ENCODE assay signal across 8 mouse cellular contexts in genomic region chr3:88622113-88622940, GRCm38 (mm10). TPM values are rescaled to one million over a fixed set of nuclear protein-coding genes. Genes with fewer than 3 reads are reported as not detected.
DNase-seq lines count a peak whose midpoint lies in the region; ATAC-seq and TF ChIP-seq lines count a peak whose summit lies in the region.

No protein-coding gene starts in this region.

- H3K4me2 ChIP-seq in heart, embryonic 12.5 days: peak overlapping the region; percentile 93
- peak overlapping the region; percentile 69 for H3K4me2 ChIP-seq in kidney, postnatal 0 days (ENCODE audit: low read length)

- no peaks in the 10 kb centered on the region for H3K27me3 ChIP-seq in heart, embryonic 12.5 days (replicated peaks)
- no peaks in the 10 kb centered on the region for H3K27me3 ChIP-seq in kidney, postnatal 0 days (ENCODE audit: insufficient read depth, low read length)
- no peaks in the 10 kb centered on the region for H3K27me3 ChIP-seq in thymus, adult 2 months (ENCODE audit: control insufficient read depth, insufficient read depth, low read length)

- under 1% methylated on average over 24 of the region's 24 CpGs for WGBS in heart, embryonic 12.5 days
- under 1% methylated on average over 24 of the region's 24 CpGs for WGBS in kidney, postnatal 0 days
- WGBS in thymus, adult 2 months: under 1% methylated on average over 24 of the region's 24 CpGs

- peak; percentile 24 to 31 for DNase-seq in urinary bladder, postnatal 36 days (ENCODE audit: low spot score in 2 of 2)
- DNase-seq in urinary bladder, postnatal 25 days (ENCODE audit: low spot score): no peak
- peak; percentile 72 to 77 for DNase-seq in cerebellum, postnatal 14 days
- peak; percentile 74 for DNase-seq in kidney, postnatal 0 days (ENCODE audit: low spot score)
- peak; percentile 74 to 78 for DNase-seq in lung, postnatal 4 days
- peak; percentile 58 for DNase-seq in thymus, adult 2 months
- DNase-seq in layer of hippocampus, adult 9-10 months (ENCODE audit: low spot score): no peak

- H3K4me1 ChIP-seq in heart, embryonic 12.5 days (replicated peaks): peaks cover 73% of the 10 kb centered on the region
- H3K4me1 ChIP-seq in kidney, postnatal 0 days (replicated peaks; ENCODE audit: insufficient read depth, low read length): peaks cover 47% of the 10 kb centered on the region
- peaks cover 41% of the 10 kb centered on the region for H3K4me1 ChIP-seq in thymus, adult 2 months (replicated peaks; ENCODE audit: control insufficient read depth, insufficient read depth, low read length)

- peak overlapping the region; percentile 93 for H3K9ac ChIP-seq in heart, embryonic 12.5 days
- peak overlapping the region; percentile 86 for H3K9ac ChIP-seq in kidney, postnatal 0 days (ENCODE audit: low read depth, low read length)

- H3K36me3 ChIP-seq in heart, embryonic 12.5 days: peaks cover 13% of the 10 kb centered on the region
- no peaks in the 10 kb centered on the region for H3K36me3 ChIP-seq in kidney, postnatal 0 days (ENCODE audit: insufficient read depth, low read length)
- H3K36me3 ChIP-seq in thymus, adult 2 months (ENCODE audit: control insufficient read depth, insufficient read depth, low read length): no peaks in the 10 kb centered on the region

- H3K9me3 ChIP-seq in heart, embryonic 12.5 days (replicated peaks): no peaks in the 10 kb centered on the region
- no peaks in the 10 kb centered on the region for H3K9me3 ChIP-seq in kidney, postnatal 0 days (replicated peaks; ENCODE audit: low read length)

- peak overlapping the region; percentile 98 for H3K27ac ChIP-seq in heart, embryonic 12.5 days (ENCODE audit: poor library complexity, severe bottlenecking)
- peak overlapping the region; percentile 98 for H3K27ac ChIP-seq in kidney, postnatal 0 days
- H3K27ac ChIP-seq in thymus, adult 2 months (ENCODE audit: control insufficient read depth, insufficient read depth, low read length): peak overlapping the region; percentile 88

- no peak for ATAC-seq in heart, embryonic 12.5 days (ENCODE audit: insufficient number of reproducible peaks, low FRiP score)
- no peak for ATAC-seq in kidney, postnatal 0 days (replicated peaks; ENCODE audit: low FRiP score, low read depth)

- peak overlapping the region; percentile 83 for H3K4me3 ChIP-seq in heart, embryonic 12.5 days
- H3K4me3 ChIP-seq in kidney, postnatal 0 days (replicated peaks; ENCODE audit: low read depth, low read length): peak overlapping the region; percentile 72
- H3K4me3 ChIP-seq in thymus, adult 2 months (ENCODE audit: control insufficient read depth, insufficient read depth, low read length): peak overlapping the region; percentile 85

- no peak for TF ChIP-seq CTCF in kidney, postnatal 0 days (IDR thresholded peaks at IDR 0.05; ENCODE audit: low read depth)
- 0 out of 2 replicates have a peak, but pooled peaks have one; percentile 21 for TF ChIP-seq CTCF in thymus, adult 2 months (IDR thresholded peaks at IDR 0.05; ENCODE audit: borderline replicate concordance, control insufficient read depth, extremely low read depth, insufficient read depth, low read length, poor library complexity)

- 0 out of 2 replicates have a peak, but pooled peaks have one; percentile 9 for TF ChIP-seq POLR2A in thymus, adult 2 months (IDR thresholded peaks at IDR 0.05; ENCODE audit: control insufficient read depth, extremely low read depth, insufficient read depth, low read length, poor library complexity)

RNA-seq across cellular contexts. Expression of gene Arhgef2, which starts 16.6 kb away (rescaled TPM):
- polyA plus RNA-seq in heart, embryonic 12.5 days (2016; fragmentation: Nextera tagmentation; extraction: Ambion mirVana): 84.5 and 91.8 TPM in 2 replicates
- polyA plus RNA-seq in kidney, postnatal 0 days (2015; fragmentation: Nextera tagmentation; extraction: Ambion mirVana): 53.7 and 65.4 TPM in 2 replicates
- 164 and 192 TPM in 2 replicates for polyA plus RNA-seq in thymus, adult 2 months (2012; rRNA removed)

RNA-seq across cellular contexts. Expression of gene Rxfp4, which starts 30.6 kb away (rescaled TPM):
- polyA plus RNA-seq in heart, embryonic 12.5 days (2016; fragmentation: Nextera tagmentation; extraction: Ambion mirVana): not detected in 2 replicates
- polyA plus RNA-seq in kidney, postnatal 0 days (2015; fragmentation: Nextera tagmentation; extraction: Ambion mirVana): not detected in 2 replicates
- polyA plus RNA-seq in thymus, adult 2 months (2012; rRNA removed): not detected in 2 replicates

RNA-seq across cellular contexts. Expression of gene Ssr2, which starts 46.7 kb away (rescaled TPM):
- 181 and 185 TPM in 2 replicates for polyA plus RNA-seq in heart, embryonic 12.5 days (2016; fragmentation: Nextera tagmentation; extraction: Ambion mirVana)
- 294 and 311 TPM in 2 replicates for polyA plus RNA-seq in kidney, postnatal 0 days (2015; fragmentation: Nextera tagmentation; extraction: Ambion mirVana)
- 196 and 206 TPM in 2 replicates for polyA plus RNA-seq in thymus, adult 2 months (2012; rRNA removed)

Comparison
In these comparisons a context has a peak if more than half of its experiments do, and no peak if none do; other contexts are left out.
1. DNase-seq: peak in urinary bladder, postnatal 36 days (2 of 2), cerebellum, postnatal 14 days (2 of 2), kidney, postnatal 0 days (single experiment), lung, postnatal 4 days (2 of 2) and thymus, adult 2 months (single experiment); none in urinary bladder, postnatal 25 days (single experiment) and layer of hippocampus, adult 9-10 months (single experiment).
2. Peak in every context shown above with its lines, with median percentiles within 50 percentile points of each other: H3K27ac ChIP-seq and H3K4me3 ChIP-seq.